Mouse (Mus musculus) adrenal gland, postnatal 10 days (tissue): ENCODE results near the gene Gm26602. TPM values are rescaled to one million over a fixed set of nuclear protein-coding genes. Genes with fewer than 3 reads are reported as not detected.

Experiments used
- DNase-seq: peaks from one replicate; pipeline ENCODE4 v3.0.0; 2021; ENCODE audit warnings: mixed read lengths
- total RNA-seq, 2 experiments: library from RNA; stranded (reverse); gene quantifications; 2 replicates each; pipeline ENCODE4 v1.2.3; 2021

Gene Gm26602
- total RNA-seq, 2 experiments from 2014 or later = not detected

- DNase-seq = no peak
Measured at GRCm38 (mm10) chr10:79886054-79886453, 24.6 kb upstream of the Gm26602 start, which contains the start of gene Elane. Elane (plus strand) TSS chr10:79886247.

GRCm38 (mm10) chr10:79886611-79887010 lies 24.0 kb upstream of the Gm26602 start:
- no peak for DNase-seq

DNA sequence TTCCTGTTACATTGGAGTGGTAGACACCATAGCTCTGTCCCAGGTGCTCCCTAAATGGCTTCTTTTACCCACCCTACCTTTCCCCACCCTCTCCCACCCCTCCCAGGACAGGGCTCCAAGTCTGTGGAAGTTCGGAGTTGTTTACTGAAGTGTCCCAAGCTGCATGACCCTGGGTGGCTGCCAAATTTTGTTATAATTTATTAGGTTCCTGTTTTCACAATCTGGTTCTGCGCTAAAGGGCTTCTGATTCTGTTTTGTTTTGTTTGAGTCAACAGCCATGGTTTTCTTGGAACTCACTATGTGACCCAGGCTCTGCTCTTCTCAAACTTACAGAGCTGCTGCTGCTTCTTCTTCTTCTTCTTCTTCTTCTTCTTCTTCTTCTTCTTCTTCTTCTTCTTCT lies 21.3 kb upstream of the Gm26602 start:
- DNase-seq = peak; percentile 72

GRCm38 (mm10) chr10:79890670-79891069 lies 20.0 kb upstream of the Gm26602 start, which contains the start of gene Cfd:
Cfd (plus strand) TSS chr10:79890853.
- DNase-seq = peak; percentile 55

- peak; percentile 88 for DNase-seq
Measured at GRCm38 (mm10) chr10:79892451-79893118, 18.1 kb upstream of the Gm26602 start.

GRCm38 (mm10) chr10:79896306-79896705 lies 14.3 kb upstream of the Gm26602 start:
- DNase-seq = peak; percentile 13

DNA sequence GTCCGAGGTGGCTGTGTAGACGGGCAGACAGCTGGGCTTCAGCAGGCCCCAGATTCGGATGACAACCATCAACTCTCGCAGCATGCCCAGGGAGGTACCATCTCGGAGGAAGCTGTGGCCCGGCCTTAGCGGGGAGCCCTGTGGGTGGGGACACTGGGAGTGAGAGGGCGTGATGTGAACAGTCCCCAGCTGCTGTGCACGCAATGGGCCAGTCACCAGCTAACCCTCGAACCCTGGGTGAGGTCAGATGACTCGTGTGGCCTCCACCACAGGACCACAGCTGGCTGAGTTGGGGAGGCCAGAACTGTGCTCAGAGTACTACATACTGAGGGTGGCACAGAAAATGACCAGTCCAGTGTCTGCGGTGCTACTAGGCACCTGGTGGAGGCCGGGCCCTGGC lies 13.8 kb upstream of the Gm26602 start:
- DNase-seq = peak; percentile 22

- peak; percentile 38 for DNase-seq
Measured at GRCm38 (mm10) chr10:79897316-79898245, 13.1 kb upstream of the Gm26602 start.

- DNase-seq = peak; percentile 25
Measured at GRCm38 (mm10) chr10:79900951-79901410, 9.7 kb upstream of the Gm26602 start.

GRCm38 (mm10) chr10:79906712-79907111 lies 3.9 kb upstream of the Gm26602 start:
- no peak for DNase-seq

DNA sequence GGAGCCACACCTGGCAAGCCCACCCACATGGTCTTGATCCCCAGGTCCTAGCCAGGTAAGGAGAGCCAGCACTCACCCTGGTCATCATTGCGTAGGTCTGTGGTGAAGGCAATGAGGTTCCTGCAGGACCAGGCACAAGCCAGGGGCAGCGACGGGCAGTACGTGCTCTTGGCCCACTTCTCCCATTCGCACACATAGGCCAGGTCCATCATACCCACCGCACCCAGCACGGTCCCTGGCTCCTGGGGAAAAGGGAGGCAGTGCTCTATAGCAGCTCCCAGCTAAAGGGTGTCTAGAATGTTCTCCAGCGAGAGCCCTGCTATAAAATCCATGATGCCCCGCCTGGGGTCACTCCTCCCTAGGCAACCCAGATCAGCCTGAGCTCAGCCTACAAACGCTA lies 3.2 kb upstream of the Gm26602 start:
- no peak for DNase-seq

DNA sequence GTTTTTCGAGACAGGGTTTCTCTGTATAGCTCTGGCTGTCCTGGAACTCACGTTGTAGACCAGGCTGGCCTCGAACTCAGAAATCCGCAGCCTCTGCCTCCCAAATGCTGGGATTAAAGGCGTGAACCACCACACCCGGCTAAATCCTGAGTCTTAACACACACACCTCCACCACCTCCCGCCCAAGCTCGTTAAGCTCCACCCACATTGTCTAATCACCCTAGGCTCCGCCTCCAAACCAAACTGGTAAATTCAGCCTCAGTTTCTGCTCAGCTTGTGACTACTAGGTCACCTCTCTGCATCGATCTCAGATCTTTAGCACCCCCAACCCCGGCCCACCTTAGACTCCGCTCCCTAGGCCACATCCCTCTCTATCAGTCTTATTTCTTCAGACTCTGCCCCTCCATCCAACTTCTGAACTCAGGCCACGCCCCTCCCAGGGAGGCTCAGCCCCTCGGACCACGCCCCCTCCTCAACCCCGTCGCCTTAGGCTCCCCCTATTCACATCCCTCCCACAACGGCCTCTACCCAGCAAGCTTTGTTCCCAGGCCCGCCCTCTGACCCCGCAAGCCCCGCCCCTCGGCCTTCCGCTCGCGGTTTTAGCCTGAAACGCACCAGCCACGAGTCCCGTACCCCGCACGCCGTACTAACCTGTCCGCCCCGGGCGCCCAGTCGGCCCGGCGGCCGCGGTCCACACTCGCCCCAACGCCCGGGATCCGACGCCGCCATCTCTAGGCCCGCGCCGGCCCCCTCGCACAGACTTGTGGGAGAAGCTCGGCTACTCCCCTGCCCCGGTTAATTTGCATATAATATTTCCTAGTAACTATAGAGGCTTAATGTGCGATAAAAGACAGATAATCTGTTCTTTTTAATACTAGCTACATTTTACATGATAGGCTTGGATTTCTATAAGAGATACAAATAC lies 2.2 kb upstream of the Gm26602 start, which contains the start of gene Med16:
Gene Med16, minus strand, starts transcription at position 757 of the 925 bp plus-strand sequence.
- DNase-seq = peak; percentile 97

GRCm38 (mm10) chr10:79909092-79909922 lies 1.3 kb upstream of the Gm26602 start:
- peak; percentile 29 for DNase-seq

- DNase-seq = peak; percentile 7
Measured at GRCm38 (mm10) chr10:79912412-79912811, 1.8 kb downstream of the Gm26602 start.

DNA sequence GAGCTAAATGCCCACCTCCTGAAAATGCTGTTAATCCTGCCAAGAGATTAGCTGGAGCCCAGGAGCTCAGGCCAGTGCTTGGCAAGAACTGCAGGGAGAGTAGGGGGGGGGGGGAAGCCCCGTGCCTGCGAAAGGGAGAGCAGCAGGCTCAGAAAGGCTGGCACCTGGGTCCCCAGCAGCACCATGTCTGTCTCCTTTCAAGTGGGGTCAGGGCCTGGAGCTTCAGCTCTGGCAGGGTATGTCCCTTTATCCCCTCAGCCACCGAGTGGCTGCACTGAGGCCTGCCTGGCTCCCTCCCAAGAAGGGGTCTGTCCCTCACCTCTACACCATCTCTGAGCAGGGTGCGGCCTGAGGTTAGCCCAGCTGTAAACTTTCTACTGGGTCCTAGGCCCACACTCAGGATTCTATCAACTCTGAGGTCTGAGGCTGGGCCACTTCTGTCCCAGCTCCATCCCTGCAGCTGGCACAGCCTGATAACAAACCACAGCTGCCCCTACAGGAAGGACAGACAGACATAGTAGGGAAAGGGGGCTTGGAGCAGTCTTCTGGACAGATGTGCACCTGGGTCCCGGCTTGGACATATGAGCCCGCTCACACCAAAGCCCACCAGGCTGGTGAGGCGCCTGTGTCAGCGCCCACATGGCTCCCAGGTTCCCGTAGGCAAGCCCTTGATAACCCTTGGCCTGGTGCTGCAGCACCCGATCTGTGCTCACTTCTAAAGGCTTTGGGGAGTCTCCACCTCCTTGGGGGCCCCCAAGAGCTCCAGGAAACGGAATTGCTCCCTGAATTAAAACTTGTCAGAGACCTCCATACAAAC lies 3.7 kb downstream of the Gm26602 start:
- no peak for DNase-seq

DNA sequence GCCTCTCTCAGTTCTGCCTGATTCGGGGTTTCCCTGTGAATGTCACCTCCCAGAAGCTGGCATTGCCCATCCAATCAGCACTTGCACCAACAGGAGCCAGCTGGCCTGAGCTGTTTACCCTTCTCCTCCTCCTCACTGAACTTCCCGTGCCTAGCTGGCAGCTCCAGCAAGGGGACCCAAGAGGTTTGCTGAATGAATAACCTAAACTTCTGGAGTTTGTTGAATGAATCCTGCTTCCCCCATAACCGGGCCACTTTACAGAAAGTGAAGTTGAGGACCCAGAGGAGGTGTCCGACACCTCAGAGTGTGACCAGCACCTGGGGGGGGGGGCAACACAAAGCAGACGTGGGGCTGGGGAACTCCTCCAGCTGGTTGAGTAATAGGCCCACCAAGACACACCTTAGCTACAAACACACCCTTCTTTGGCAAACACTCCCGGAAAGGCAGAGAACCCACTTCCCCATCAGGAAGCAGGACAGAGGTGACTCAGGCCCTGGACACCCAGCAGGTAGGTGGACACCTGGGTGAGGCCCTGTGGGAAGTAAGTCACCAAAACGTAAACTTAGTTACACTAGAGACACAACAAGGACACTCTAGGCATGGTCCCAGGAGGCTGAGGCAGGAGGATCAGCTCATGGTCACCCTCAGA lies 4.4 kb downstream of the Gm26602 start:
- DNase-seq = peak; percentile 63

GRCm38 (mm10) chr10:79916081-79916480 lies 5.4 kb downstream of the Gm26602 start:
- DNase-seq = no peak

GRCm38 (mm10) chr10:79916808-79917531 lies 6.3 kb downstream of the Gm26602 start, which contains the start of gene Kiss1r:
Kiss1r (plus strand) TSS chr10:79916971.
- DNase-seq = peak; percentile 96
